Mouse (Mus musculus) gastrocnemius, postnatal 36 days (tissue): Measurements from ENCODE around the gene Slc22a30. TPM values are rescaled to one million over a fixed set of nuclear protein-coding genes. Genes with fewer than 3 reads are reported as not detected.
"Not testable (repeated sequence)": the region's sequence is repeated elsewhere in the genome, so short reads cannot be mapped to it uniquely, and the experiment has no call there.

Experiments used
- DNase-seq, 2 experiments: peaks; one replicate each; pipeline ENCODE4 v3.0.0; 2022
- intact Hi-C: fragments of 180-260 bp; cut with DNase I; formaldehyde crosslinking; loops from one replicate; pipeline ENCODE4 v1.15.1; 2025
- long read RNA-seq, 2 experiments: library from polyadenylated mRNA; stranded (forward); transcript quantifications; one replicate each; pipeline ENCODE4 v2.0.0; 2021
- total RNA-seq, 2 experiments: library from RNA; stranded (reverse); gene quantifications; 2 replicates each; pipeline ENCODE4 v1.2.3; 2021

Slc22a30 gene
- not detected for total RNA-seq
- long read RNA-seq, experiment 1: 0 reads
- long read RNA-seq, experiment 2: 0 reads

DNA sequence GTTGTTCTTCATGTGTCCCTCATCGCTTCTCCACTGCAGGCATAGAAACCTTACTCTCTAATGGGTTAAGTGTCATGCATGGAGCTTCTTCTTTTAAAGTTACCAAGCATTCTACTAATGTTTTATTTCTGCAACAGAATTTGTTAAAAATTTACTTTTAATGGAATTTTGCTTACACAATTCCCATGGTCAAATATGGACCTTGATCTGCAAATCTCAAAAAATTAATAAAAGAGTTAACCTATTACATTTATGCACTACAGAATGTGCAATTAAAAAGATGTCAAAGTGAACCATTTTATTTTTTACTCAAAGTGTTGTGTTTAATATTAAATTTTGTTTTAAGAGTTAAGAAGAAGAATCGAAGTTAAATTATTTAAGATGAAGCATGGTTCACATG is at the start of gene Slc22a30:
TSS of gene Slc22a30 (minus strand) at position 101 of the 400 bp plus-strand sequence.
- DNase-seq, intact Hi-C loops: not testable (repeated sequence)

DNA sequence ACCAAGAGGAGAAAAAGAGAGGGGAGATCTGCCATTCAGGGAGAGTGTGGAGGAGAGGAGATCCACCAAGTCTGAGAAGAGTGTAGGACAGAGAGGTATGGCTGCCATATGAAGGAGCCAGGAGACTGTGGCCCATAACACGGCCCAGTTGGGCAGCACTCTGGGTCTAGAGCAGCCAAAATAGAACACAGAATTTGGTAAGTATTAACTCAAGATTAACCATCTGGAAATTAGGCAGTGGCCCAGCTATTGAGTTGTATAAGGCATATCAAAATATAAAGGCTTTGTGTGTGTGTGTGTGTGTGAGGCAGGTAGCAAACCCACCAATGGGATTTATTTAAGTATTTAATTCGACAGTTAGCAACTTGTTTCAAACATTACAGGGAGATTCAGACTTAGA is 43.4 kb upstream of the Slc22a30 start:
- intact Hi-C loops: no loop called here
- DNase-seq: no peak

DNA sequence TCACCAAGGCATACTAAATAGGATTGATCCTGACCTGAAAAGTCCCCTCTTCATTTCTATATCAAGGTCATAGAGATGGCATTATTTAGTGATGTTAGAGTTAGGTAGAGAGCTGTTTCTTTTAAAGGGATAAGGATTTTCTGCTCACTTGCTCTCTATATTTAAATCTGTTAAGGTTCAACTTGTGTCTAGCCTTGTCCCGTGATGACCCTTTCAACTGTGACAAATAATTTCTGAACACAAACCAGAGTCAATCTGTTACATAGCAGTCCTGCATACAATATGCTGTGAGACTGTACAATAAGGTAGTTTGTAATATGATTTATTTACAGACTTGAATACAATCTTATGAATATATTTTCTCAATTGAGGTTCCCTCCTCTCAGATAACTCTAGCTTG is 42.6 kb upstream of the Slc22a30 start:
- intact Hi-C loops: no loop called here
- no peak for DNase-seq

DNA sequence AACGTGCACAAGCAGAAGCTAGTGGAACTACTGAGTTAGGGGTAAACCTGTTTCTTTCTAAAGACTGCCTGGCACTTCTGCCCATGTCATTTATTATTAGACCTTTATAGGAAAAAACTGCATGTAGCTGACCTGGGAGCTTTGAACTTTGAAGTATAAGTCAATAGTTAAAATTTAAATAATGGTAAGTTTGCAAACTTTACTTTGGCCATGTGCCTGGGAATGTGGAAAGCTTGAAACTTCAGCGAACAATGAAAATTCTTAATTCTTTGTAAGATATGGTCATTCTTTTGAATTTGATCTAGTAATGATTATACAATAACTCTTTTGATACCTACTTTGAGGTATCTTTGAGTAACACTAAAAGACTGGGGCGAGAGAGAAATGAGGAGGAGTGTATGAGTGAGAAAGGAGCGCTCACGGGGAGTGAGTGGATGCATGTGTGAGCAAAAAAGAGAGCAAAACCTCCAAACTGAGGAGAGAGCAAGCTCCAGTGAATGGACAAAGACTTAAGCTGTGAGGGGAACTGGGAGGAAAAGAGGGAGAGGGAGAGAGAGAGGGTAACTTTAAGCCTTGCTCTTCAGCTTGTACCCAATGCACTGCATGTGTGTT is 26.2 kb upstream of the Slc22a30 start:
- intact Hi-C loops: no loop called here
- DNase-seq: no peak

DNA sequence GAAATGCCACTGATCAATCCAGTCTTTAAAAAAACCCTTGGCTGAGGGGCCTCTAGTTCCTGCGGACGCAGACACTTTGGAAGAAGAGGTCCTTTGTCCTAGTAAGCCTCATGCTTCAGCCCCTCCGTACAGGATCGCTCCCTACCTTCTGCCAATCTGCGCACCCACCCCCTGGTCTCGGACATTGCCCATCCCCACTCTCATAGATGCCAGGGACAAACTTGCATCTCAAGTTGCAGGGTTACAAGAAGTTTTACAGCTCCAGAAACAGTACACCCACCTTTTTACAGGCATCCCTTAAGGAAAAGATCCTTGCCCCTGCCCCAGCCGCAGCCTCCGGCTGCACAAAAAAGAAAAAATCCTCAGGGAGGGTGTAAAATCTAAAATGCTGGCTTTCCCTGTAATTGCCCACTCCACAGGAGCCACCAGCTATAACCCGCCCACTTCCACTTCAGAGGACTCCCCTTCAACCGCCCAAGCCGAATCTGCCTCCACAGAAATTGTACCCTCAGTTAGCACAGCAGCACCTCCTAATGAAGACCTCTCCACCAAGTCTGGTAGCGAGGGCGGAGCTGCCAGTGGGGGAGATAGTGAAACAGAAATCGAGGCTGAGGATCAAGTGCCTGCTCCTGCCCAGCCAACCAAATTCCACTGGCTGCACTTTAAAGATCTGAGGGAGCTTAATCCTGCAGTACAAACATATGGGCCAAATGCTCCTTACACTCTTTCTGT is 2.5 kb upstream of the Slc22a30 start:
- DNase-seq, intact Hi-C loops: not testable (repeated sequence)

Other genes starting within 250 kb of the Slc22a30 start
- gene Slc22a29, start 186.2 kb downstream of the Slc22a30 start, total RNA-seq: not detected
- not detected for gene Slc22a8, start 186.1 kb upstream of the Slc22a30 start, total RNA-seq
- not detected for gene Slc22a6, start 212.9 kb upstream of the Slc22a30 start, total RNA-seq